Mouse (Mus musculus): Measurements from ENCODE around the gene Hmgcr. TPM values are rescaled to one million over a fixed set of nuclear protein-coding genes. Genes with fewer than 3 reads are reported as not detected.

Gene Hmgcr
- polyA plus RNA-seq, 1 experiment from 2014 or later, result 57.1 TPM

DNA sequence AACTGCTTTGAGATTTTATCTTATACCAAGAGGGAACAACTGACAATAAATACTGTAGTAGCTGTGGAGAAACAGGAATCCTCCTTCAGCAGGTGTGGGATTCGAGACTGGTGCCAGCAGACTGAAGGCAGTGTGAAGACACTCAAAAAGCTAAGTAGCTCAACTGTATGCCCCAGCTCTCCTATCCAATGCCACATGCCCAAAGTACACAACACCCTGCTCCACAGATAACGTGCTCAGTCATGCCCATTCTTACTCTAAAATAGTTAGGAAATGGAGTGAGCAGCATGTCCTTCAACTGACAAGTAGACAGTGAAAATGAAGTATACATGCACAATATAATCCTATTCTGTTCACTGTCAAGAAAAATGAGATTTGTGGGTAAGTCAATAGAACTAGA, 26.6 kb downstream of the Hmgcr start:
- ATAC-seq (ENCODE audit: low FRiP score, low TSS enrichment), result no peak
- WGBS, result 74% methylated on average over 2 of the region's 2 CpGs
- Histone ChIP-seq H3K36me3 (ENCODE audit: insufficient read depth, low read length) (peaks cover 9% of the 10 kb centered on the region; the same call in 1 of the 2 replicates), H3K9me3 (ENCODE audit: low read length) (no peaks in the 10 kb centered on the region), H3K27me3 (ENCODE audit: insufficient read depth, low read length) (no peaks in the 10 kb centered on the region), H3K9ac (replicated peaks; ENCODE audit: low read length) (no peak overlapping the region), H3K27ac (ENCODE audit: low read length) (no peak overlapping the region), H3K4me2 (replicated peaks; ENCODE audit: low read depth, low read length) (no peak overlapping the region), H3K4me1 (ENCODE audit: insufficient read depth, low read length) (no peaks in the 10 kb centered on the region), H3K4me3 (ENCODE audit: low read length) (no peak overlapping the region)

DNA sequence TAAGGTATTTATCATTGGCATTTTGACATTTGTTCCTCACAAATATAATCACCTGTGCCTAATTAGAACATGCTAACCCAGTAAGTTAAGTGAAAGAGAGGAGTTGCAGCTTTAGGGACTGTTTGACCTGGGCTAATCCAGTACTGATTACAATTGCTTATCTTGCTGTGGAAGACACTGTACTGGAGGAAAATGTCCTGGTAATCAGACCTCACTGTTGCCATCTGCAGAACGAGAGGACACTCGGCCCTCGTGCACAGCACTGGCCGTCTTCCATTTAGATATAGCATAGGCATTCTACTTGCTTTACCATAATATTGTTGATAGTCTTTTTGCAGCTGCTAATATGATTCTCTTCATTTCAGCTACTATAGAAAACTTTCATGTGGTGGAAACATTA, 40.3 kb downstream of the Hmgcr start:
- no peak overlapping the region for H3K27ac ChIP-seq (ENCODE audit: low read length)
- H3K36me3 ChIP-seq (ENCODE audit: insufficient read depth, low read length), result peaks cover 22% of the 10 kb centered on the region; the same call in 1 of the 2 replicates
- H3K4me2 ChIP-seq (replicated peaks; ENCODE audit: low read depth, low read length), result no peak overlapping the region
- H3K9ac ChIP-seq (replicated peaks; ENCODE audit: low read length), result no peak overlapping the region
- H3K4me1 ChIP-seq (ENCODE audit: insufficient read depth, low read length), result no peaks in the 10 kb centered on the region
- 97% methylated on average over 4 of the region's 4 CpGs for WGBS
- ATAC-seq (ENCODE audit: low FRiP score, low TSS enrichment), result no peak
- H3K4me3 ChIP-seq (ENCODE audit: low read length), result no peak overlapping the region
- no peaks in the 10 kb centered on the region for H3K27me3 ChIP-seq (ENCODE audit: insufficient read depth, low read length)
- H3K9me3 ChIP-seq (ENCODE audit: low read length), result no peaks in the 10 kb centered on the region

DNA sequence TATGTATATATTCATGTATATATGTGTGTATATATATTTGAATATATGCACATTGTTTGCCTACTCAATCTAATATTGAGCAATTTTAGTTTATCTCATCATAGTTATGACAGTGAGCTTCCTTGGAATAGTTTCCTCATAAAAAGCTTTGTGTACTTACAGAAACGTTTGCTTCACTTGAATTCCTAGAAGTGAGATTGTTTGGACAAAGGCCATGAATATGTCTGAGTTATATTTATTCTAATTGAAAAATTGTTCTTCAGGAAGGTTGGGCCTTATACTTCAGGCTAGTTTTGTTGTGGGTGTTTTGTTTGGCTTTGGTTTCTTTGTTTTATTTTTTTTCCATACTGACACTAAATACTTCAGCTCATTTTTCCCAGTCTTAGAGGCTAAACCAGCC, 49.8 kb downstream of the Hmgcr start:
- H3K9me3 ChIP-seq (ENCODE audit: low read length), result no peaks in the 10 kb centered on the region
- no peak overlapping the region for H3K4me3 ChIP-seq (ENCODE audit: low read length)
- H3K4me2 ChIP-seq (replicated peaks; ENCODE audit: low read depth, low read length), result no peak overlapping the region
- 36% methylated on average over 1 of the region's 1 CpGs for WGBS
- no peaks in the 10 kb centered on the region for H3K4me1 ChIP-seq (ENCODE audit: insufficient read depth, low read length)
- H3K36me3 ChIP-seq (ENCODE audit: insufficient read depth, low read length), result no peaks in the 10 kb centered on the region; the same call in 1 of the 2 replicates
- no peak overlapping the region for H3K9ac ChIP-seq (replicated peaks; ENCODE audit: low read length)
- ATAC-seq (ENCODE audit: low FRiP score, low TSS enrichment), result no peak
- no peaks in the 10 kb centered on the region for H3K27me3 ChIP-seq (ENCODE audit: insufficient read depth, low read length)
- H3K27ac ChIP-seq (ENCODE audit: low read length), result no peak overlapping the region

GRCm38 (mm10) chr13:96614615-96615014, 56.1 kb downstream of the Hmgcr start:
- Histone ChIP-seq H3K9ac (replicated peaks; ENCODE audit: low read length) (no peak overlapping the region), H3K9me3 (ENCODE audit: low read length) (no peaks in the 10 kb centered on the region), H3K36me3 (ENCODE audit: insufficient read depth, low read length) (peaks cover 4% of the 10 kb centered on the region; the same call in 1 of the 2 replicates), H3K4me2 (replicated peaks; ENCODE audit: low read depth, low read length) (no peak overlapping the region), H3K4me1 (ENCODE audit: insufficient read depth, low read length) (no peaks in the 10 kb centered on the region), H3K27ac (ENCODE audit: low read length) (no peak overlapping the region), H3K27me3 (ENCODE audit: insufficient read depth, low read length) (no peaks in the 10 kb centered on the region), H3K4me3 (ENCODE audit: low read length) (no peak overlapping the region)
- no peak for ATAC-seq (ENCODE audit: low FRiP score, low TSS enrichment)
- 94% methylated on average over 3 of the region's 3 CpGs for WGBS

DNA sequence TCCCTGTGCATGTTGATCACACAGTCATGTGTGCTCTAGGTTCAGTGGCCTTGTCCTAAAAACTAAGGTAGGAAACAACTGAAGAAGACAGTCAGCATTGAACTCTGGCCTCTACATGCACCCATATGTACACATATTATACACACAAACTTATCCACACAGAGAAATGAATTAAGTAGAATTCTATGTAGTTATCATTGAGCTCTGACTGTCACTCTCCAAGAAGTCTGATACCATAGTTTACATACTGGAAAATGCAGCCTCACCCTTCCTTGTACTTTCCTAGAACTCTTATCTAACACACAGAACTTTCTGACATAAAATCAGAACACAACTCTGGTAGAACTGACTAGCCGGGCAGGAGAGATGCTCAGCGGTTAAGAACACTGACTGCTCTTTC, 66.5 kb downstream of the Hmgcr start:
- no peak overlapping the region for H3K4me3 ChIP-seq (ENCODE audit: low read length)
- H3K4me2 ChIP-seq (replicated peaks; ENCODE audit: low read depth, low read length), result no peak overlapping the region
- H3K9me3 ChIP-seq (ENCODE audit: low read length), result no peaks in the 10 kb centered on the region
- H3K36me3 ChIP-seq (ENCODE audit: insufficient read depth, low read length), result peaks cover 23% of the 10 kb centered on the region
- H3K4me1 ChIP-seq (ENCODE audit: insufficient read depth, low read length), result no peaks in the 10 kb centered on the region
- H3K27ac ChIP-seq (ENCODE audit: low read length), result no peak overlapping the region
- WGBS, result 94% methylated on average over 2 of the region's 2 CpGs
- H3K9ac ChIP-seq (replicated peaks; ENCODE audit: low read length), result no peak overlapping the region
- no peaks in the 10 kb centered on the region for H3K27me3 ChIP-seq (ENCODE audit: insufficient read depth, low read length)
- no peak for ATAC-seq (ENCODE audit: low FRiP score, low TSS enrichment)

GRCm38 (mm10) chr13:96599182-96599581, 71.6 kb downstream of the Hmgcr start:
- Histone ChIP-seq H3K9me3 (ENCODE audit: low read length) (no peaks in the 10 kb centered on the region), H3K4me1 (ENCODE audit: insufficient read depth, low read length) (no peaks in the 10 kb centered on the region), H3K27ac (ENCODE audit: low read length) (no peak overlapping the region), H3K4me3 (ENCODE audit: low read length) (no peak overlapping the region), H3K27me3 (ENCODE audit: insufficient read depth, low read length) (no peaks in the 10 kb centered on the region), H3K9ac (replicated peaks; ENCODE audit: low read length) (no peak overlapping the region), H3K4me2 (replicated peaks; ENCODE audit: low read depth, low read length) (no peak overlapping the region), H3K36me3 (ENCODE audit: insufficient read depth, low read length) (peaks cover 12% of the 10 kb centered on the region; the same call in 1 of the 2 replicates)
- 86% methylated on average over 9 of the region's 9 CpGs for WGBS
- ATAC-seq (ENCODE audit: low FRiP score, low TSS enrichment), result no peak

Other genes with a start within 250 kb of the Hmgcr start
- 0.13 TPM in 1 of 2 replicates, not detected in the other for gene Ankdd1b, start 199.7 kb downstream of the Hmgcr start, polyA plus RNA-seq (2015; fragmentation: Nextera tagmentation; extraction: Ambion mirVana)
- not detected in 2 replicates for gene Gm17622, start 180.2 kb downstream of the Hmgcr start, polyA plus RNA-seq (2015; fragmentation: Nextera tagmentation; extraction: Ambion mirVana)
- gene Polk, start 128.4 kb downstream of the Hmgcr start, polyA plus RNA-seq (2015; fragmentation: Nextera tagmentation; extraction: Ambion mirVana), result 9.2 and 10.7 TPM in 2 replicates
- 8.0 and 9.3 TPM in 2 replicates for gene Col4a3bp, start 128.3 kb downstream of the Hmgcr start, polyA plus RNA-seq (2015; fragmentation: Nextera tagmentation; extraction: Ambion mirVana)
- gene Ankrd31, start 77.3 kb upstream of the Hmgcr start, polyA plus RNA-seq (2015; fragmentation: Nextera tagmentation; extraction: Ambion mirVana), result not detected in 2 replicates

All from kidney, embryonic 16.5 days (tissue).